Mouse (Mus musculus) retina, adult 2 months (tissue): ENCODE results near the gene Stil.

Source experiments
- DNase-seq: peaks from one replicate; pipeline ENCODE4 v3.0.0-alpha.2; 2012; ENCODE audit warnings: low read depth, low spot score

Stil gene

GRCm38 (mm10) chr4:115048190-115048589 lies 48.2 kb downstream of the Stil start:
- DNase-seq, result no peak

GRCm38 (mm10) chr4:115051245-115051644 lies 51.3 kb downstream of the Stil start:
- DNase-seq, result no peak

DNA sequence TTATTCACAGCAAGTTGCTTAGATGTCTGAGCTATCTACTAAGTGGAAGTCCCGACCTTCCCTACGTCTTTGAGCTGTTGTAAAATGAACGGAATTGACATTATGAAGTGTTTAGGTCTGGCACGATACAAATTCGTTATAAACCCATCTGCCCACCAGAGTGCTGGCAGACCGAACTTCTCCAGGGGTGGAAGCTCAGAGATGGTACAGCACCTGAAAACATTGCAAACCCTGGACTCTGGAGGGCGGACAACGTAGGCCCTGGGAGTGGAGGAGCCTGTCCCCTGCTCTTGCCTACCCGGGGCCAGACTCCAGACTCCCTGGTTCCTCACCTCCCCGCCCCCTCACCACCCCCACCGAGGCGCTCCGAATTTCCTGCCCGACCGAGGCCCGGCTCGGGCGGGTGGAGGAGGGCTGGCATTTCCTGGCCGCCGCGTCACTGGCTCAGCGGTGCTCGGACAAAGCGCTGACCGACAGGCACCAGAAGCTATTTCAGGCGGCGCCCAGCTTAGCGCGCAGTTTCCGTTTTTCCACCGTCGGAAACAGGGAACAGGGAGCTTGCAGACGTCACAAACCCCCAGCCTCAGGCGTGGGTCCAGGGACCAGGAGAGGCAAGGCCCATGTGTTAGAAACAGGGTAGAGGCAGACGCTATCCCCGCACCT lies 52.5 kb downstream of the Stil start:
- DNase-seq, result no peak

GRCm38 (mm10) chr4:115055044-115055443 lies 55.1 kb downstream of the Stil start:
- no peak for DNase-seq

GRCm38 (mm10) chr4:115055691-115056090 lies 55.7 kb downstream of the Stil start:
- no peak for DNase-seq

DNA sequence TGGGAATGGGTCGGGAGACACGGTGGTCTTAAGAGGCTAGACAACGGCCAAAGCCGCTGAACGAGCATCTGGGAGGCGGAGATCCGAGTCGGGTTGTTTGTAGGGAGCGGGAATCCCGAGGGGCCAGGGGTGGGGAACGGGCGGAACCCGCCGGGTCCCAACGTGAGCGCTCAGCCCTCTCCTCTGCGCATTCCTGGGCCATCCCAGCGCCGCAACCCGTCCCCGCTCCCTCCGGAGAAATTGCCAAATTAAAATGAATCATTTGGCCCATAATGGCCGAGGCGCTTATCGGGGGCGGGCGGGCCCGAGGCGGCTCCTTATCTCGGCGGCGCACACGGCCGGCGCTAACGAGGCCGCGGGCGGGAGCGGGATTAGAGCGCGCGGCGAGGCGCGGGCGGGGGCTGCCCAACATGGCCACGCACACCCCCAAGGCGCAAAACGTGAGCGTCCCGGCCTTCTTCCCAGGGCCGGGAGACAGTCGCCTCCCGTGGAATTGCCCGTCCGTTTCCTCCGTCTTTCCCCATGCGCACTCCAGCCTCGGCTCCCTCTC lies 56.5 kb downstream of the Stil start, which contains the start of gene Tal1:
TSS of gene Tal1 (plus strand) at position 56 of the 550 bp plus-strand sequence.
- no peak for DNase-seq

- DNase-seq, result no peak
Measured at GRCm38 (mm10) chr4:115056921-115057673, 57.1 kb downstream of the Stil start.

DNA sequence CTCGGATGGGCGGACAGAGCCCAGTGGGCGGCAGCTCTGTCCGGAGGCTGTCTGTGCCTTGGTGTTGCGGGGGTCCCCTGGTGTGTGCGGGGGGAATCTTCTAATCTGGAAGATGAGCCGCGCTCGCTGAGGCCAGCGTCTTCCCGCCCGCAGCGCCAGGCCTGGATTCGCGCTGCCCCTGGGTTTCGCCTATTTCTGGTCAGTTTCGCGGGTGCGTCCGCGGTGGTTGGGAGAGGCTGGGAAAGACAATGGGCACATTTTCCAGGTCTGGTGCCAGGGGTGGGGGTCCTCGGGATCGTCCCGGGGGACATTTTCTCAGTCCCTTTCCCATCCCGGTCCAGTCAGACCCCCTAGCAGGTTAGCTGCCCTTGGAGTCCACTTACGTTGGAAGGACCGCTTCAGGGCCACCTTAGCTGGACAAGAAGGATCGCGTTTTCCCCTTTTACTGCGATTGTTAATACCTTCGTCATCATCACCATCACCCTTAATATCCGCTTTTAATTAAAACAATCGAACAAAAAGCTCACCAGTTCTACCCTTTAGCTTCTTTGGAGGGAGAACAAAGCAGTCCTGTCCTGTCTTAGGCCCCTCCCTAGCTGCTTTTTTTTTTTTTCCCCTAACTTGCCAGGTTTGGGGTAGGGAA lies 57.8 kb downstream of the Stil start:
- no peak for DNase-seq

GRCm38 (mm10) chr4:115058317-115058761 lies 58.4 kb downstream of the Stil start:
- DNase-seq, result no peak

DNA sequence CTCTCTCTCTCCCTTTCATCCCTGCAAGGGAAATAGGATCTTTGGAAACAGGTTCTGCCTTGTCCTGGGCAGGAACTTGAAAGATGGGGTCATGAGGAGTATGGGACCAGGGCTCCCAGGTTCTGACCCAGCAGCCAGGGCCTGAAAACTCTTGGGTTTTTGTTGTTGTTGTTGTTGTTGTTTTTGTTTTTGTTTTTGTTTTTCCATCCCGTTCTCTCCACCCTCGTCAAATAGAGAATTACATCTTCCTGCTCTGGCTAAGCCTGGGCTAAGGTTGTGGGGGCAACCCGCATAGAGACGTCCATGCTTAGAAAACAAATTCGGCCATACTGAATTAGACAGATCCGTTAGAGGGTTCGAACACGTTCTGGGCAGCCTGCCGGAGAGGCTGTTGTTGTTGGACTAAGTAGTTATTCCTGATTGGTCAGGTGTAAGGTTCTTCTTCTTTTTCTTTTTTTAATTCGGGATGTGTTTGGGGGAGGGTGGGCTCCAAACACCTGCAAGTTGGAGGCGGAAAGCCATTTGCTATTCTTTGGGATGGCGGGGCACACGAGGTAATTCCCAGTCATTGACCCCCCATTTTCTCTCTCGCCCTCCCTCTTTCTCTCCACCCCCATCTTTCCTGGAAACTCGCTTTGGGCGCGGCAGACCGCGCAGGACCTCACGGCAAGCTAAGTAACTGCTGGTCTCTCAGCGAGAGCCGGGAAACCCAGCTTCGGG lies 59.1 kb downstream of the Stil start:
- no peak for DNase-seq

DNA sequence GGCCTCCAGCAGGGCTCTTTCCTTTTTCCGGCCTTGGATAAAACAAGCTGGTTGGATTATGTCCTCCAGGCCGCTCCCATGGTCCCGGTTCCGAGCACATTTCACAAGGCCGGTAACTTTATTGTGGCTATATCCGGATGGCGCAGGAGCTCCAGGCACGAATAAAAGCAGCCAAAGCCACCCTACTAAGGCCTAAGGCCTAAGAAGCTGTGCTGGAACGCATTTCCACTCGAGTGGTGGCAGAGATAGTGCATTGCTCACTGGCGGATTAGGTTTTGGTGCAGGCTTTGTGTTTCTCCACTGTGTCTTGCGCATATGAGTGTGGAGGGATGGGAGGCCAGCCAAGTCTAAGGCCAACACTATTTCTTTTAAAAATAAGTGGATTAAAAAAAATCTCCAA lies 59.9 kb downstream of the Stil start:
- DNase-seq, result no peak

- DNase-seq, result no peak
Measured at GRCm38 (mm10) chr4:115060753-115061152, 60.8 kb downstream of the Stil start.

- DNase-seq, result no peak
Measured at GRCm38 (mm10) chr4:115062540-115062874, 62.5 kb downstream of the Stil start.

- no peak for DNase-seq
Measured at GRCm38 (mm10) chr4:115062875-115063517, 63.0 kb downstream of the Stil start.

GRCm38 (mm10) chr4:115063518-115064239 lies 63.7 kb downstream of the Stil start:
- no peak for DNase-seq

GRCm38 (mm10) chr4:115071668-115072067 lies 71.7 kb downstream of the Stil start:
- no peak for DNase-seq

GRCm38 (mm10) chr4:115074789-115075188 lies 74.8 kb downstream of the Stil start:
- DNase-seq, result no peak

GRCm38 (mm10) chr4:115075204-115075915 lies 75.4 kb downstream of the Stil start:
- DNase-seq, result no peak

DNA sequence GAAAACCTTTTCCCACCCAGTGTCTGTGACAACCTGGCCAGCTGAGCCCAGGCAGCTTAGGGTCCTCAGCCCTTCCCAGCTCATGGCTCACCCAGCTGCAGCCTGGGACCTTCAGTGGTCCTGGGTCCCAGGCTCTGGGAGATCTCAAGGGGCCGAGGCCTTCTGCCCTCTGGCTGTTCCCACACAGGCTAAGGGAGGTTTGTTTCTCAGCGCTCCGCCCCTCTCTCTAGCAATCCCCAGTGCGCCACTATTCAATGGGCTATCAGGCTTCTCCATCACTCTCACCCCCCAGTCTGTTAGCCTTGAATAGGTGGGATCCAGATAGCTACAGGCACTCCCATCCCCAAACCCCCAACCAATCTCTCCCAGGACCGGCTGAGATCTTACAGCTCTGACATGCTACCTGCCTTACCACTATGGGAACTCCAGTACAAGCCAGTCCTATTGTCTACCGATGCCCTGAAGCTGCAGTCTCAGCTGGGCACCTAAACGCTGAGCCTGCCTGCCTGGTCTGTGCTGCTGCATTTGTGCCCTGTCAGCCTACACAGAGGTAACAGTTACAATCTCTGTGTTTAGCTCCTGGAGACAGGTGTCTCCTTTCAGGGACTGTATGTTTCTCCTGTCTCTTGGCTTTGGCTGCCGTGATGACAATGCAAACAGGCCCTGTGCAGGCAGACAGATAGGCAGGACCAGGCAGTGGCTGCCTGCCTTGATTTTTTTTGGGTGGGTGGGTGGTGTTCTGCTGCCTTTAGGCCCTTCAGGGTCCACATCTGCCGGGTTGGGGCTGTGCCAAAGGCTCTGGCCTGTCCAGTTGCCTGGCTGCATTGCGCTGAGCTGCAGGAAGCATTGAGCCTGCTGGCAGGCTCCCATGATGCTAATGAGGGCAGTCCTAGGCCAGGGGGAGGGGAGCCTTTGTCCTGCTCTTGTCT lies 79.2 kb downstream of the Stil start:
- DNase-seq, result no peak
